Mouse (Mus musculus) gastrocnemius, postnatal 36 days (tissue): Measurements from ENCODE around the gene Ankrd1. TPM values are rescaled to one million over a fixed set of nuclear protein-coding genes. Genes with fewer than 3 reads are reported as not detected.

ENCODE experiments used
- DNase-seq, 2 experiments: peaks; one replicate each; pipeline ENCODE4 v3.0.0; 2022
- intact Hi-C: fragments of 180-260 bp; cut with DNase I; formaldehyde crosslinking; loops from one replicate; pipeline ENCODE4 v1.15.1; 2025
- long read RNA-seq, 2 experiments: library from polyadenylated mRNA; stranded (forward); transcript quantifications; one replicate each; pipeline ENCODE4 v2.0.0; 2021
- total RNA-seq, 2 experiments: library from RNA; stranded (reverse); gene quantifications; 2 replicates each; pipeline ENCODE4 v1.2.3; 2021

Gene Ankrd1
- total RNA-seq, result 10 to 100 TPM in 1 of 2 experiments, 1 to 10 TPM in 1; 9.5 to 11.4 TPM
- long read RNA-seq, experiment 1, partial matches to known transcripts, result 0 of 6 reads
- long read RNA-seq, experiment 1, other reads (novel, unspliced or antisense), result 3 of 6 reads
- long read RNA-seq, experiment 2, partial matches to known transcripts, result 0 of 7 reads
- long read RNA-seq, experiment 2, other reads (novel, unspliced or antisense), result 4 of 7 reads

DNA sequence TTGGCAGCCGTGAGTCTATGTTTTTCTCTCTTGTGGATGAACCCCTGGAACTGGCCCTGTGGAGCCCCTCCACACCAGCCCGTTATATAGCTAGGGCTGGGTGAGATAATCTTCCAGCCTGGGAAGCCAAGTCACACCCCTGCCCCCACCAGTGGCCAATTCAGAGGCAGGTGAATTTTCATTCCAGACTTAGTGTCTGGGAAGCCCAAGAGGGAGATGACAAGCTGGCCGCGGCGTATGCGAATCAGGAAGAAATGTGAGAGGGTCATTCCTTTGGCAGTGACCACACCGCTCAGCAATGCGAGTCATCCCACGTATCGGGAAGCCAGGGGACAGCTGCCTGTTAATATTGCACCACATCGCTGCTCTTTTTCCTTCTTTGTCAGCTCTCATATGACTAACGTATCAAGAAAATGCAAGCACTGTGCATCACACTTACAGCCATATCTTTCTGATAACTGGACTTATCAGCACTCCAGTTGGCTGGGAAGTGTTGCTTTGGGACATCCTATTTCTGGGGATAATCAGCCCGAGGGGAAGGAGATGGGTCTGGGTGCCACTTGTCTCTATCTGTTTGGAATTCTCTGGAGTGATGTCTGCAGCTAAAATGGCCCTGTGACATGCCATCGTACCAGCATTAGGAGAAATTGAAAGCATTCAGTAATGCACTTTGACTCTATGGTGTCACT is at the start of gene Ankrd1:
Gene Ankrd1, minus strand, starts transcription at position 317 of the 689 bp plus-strand sequence.
- intact Hi-C loops, result no loop called here
- peak in 1 of 2 experiments; percentile 19 for DNase-seq

DNA sequence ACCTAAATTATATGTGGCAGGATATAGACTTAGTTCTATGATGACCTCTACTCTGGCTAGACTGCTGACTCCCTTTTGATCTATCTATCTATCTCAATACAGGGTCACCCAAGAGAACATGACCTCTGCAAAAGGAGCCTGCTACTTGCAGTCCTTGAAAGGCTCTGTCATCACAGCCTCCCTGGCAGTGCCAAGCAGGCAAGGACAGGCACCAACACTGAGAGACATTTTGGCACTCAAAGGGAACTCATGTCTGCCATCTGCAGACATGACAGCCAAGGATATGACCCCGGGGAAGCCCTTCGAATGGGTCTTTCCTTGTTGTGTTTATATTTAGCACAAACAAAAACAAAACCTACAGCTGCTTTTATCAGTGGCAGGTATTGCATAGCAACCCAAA is 49.2 kb upstream of the Ankrd1 start:
- intact Hi-C loops, result no loop called here
- no peak for DNase-seq

DNA sequence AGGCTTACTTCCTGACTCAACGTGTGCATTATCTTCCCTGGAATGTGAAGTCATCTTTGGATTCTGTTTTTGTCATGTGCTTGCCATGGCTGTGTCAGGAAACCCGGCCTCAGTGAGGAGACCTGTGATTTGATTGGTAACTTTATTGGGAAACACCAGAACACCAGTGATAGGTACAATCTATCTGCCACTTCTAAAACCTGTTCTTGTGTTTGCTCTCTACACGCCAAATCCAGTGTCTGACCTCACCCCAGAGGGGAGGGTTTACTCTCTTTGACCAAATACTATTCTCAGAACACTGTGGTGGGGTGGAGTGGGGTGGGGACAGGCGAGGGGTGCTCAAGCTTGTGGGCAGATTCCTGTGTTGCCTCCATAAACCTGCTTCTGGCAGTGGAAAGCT is 48.2 kb upstream of the Ankrd1 start:
- no peak for DNase-seq
- intact Hi-C loops, result no loop called here

DNA sequence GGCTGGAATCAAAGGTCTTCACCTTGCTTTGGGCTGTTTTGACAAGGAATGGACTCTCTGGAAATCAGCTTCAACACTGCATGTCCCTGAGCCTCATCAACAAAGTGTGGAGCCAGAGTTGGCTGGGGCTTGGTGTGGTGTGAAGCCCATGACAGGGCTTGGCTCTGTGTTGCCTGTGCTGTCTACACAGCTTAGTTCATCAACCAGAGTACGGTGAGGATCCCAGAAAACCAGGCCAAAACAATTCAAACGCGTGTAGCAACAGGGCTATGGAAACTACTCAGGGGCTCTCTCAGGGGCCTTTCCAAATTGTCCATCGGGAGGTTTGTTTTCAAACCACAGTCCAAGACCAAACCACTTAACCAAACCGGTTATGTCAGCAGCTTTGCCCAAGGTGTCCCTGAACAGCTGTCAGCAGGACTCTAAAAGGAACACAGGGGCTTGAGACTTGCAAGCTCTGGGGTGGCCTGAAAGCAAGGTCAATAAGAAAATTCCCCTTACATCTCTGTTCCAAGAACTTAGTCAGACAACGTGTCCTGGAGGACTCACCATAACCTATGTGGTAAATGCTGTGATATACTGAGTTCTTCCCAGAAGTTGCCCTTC is 47.5 kb upstream of the Ankrd1 start:
- intact Hi-C loops, result no loop called here
- DNase-seq, result no peak

DNA sequence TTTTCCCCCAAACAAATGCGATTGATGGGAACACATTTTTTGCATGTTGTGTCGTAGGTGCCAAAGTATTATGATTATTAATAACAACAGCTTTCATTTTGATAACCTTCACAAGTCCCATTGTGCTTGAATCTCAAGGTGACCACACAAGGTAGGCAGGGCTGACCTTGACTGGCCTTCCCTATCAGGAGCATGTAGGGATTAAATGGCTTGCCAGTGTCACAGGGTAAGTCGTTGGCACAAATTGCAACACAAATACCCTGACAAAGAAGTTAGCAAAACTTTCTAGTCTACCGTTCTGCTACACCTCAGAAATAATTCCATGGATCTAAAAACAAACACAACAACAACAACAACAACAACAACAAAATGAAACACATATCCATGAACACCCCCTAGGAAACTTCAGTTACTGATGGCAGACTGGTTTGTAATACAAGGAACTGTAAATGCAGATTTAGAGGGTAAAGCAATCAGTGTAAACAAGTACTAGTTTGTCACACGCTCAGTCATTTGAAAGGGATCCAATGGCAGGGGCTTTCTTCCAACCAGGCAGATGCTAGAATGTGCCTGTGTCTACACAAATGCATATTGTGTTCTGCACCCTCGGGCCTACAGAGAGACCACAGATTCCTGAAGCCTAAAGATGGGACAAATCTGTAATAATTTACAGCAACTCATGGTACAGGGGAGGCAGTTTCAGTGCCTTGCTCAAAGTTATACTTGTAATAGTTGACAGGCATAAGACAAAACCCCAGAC is 46.7 kb upstream of the Ankrd1 start:
- no peak for DNase-seq
- intact Hi-C loops, result no loop called here

DNA sequence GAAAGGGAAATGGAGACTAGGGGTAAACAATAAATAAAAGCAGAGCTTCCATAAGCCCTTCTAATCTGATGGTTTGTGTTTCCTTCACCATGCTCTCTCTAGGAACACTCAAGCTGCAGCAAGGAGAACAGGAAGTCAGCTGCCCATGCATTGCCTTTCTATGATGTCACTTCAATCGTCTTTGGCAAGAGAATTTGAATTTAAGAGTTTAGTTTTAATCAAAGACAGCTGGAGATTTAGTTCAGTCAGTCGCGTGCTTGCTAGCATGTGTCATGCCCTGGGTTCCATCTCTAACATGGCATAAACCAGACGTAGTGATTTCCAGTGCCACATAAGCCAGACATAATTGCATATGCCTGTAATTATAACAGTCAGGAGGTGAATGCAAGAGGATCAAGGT is 45.5 kb upstream of the Ankrd1 start:
- DNase-seq, result no peak
- intact Hi-C loops, result no loop called here

DNA sequence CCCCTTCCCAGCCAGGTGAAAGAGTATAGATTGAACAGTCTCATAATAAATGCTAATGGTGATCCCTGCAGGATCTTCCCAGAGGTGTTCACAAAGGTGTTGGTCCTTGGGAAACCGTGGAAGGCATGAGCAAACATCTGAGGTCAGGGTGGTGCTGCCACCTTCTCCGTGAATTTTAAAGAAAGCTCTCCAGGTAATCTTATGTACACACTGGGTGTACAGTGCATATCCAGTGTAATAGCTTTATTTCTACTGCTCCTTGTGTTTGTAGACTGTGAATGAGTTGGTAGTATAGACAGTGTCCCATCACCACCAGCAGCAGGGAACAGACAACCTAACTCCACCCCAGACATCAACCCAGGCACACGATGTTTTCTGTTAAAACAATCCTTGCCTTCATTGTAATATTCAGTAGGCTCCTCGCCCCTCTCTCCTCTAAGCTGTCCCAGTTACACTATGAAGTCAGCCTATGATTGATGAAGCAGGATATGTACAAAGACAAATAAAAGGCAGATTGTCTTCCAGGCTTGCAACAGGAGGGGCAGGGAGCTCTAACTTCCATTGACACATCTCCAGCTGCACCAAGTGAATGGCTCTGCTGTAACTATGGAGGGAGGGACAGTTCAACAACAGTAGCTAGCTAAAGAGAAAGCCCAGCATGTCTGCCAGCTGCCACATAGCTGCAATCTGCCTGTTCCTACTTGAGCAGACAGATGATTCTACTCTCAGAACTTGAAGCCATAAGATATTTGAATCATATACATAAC is 30.5 kb upstream of the Ankrd1 start:
- DNase-seq, result no peak
- intact Hi-C loops, result no loop called here

DNA sequence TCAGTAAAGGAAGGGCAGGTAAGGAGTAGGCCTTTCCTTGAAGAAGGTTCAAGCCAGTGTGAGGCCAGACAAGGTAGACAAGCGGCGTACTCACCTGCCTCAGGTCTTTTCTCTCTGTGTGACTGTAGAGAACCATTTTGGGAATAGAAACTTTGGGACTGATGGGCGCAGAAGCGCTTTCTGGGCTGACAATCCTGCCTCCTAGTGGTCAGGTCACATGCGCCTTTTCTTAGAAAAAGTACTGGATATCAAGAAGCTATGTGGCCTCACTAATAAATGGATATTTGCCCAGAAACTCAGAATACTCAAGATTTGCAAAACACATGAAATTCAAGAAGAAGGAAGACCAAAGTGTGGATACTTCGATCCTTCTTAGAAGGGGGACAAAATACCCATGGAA is 28.7 kb upstream of the Ankrd1 start:
- intact Hi-C loops, result no loop called here
- DNase-seq, result no peak

DNA sequence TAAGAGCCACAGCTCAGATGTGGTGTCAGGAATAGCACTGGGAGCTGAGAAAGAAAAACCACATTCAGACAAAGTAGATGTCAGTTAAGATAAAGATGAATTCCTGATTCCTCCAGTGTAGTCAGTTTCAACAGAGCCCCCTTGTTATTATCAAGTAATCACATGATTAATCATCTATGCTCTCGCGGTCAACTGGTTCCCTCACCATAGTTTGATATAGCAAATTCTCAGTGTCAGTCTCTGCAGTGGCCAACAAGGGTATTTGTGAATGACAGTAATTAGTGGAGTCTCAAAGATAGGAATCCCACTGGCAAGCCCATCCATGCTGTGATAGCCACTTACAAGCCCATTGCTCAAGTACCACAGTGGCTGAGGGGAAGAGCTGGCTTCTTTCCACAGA is 23.7 kb upstream of the Ankrd1 start:
- no peak for DNase-seq
- intact Hi-C loops, result no loop called here

DNA sequence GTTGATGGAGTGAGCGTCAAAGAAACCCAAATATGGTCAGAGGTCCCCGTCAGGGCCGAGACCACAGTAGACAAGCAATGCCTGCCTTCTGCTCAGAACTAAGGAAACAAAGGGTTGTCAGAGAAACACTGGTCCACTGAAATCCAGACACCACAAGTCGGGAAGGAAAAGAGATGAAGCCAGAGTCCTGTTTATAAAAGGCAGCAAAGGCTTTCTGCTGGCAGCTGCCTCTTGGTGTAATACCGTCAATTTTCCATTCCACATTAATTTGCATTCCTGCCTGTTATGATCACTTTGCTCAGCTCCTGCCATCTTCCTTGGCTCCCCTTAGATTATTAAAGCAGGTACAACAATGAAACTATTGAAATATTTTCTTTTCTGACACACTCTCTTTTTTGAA is 13.8 kb upstream of the Ankrd1 start:
- DNase-seq, result no peak
- intact Hi-C loops, result no loop called here

DNA sequence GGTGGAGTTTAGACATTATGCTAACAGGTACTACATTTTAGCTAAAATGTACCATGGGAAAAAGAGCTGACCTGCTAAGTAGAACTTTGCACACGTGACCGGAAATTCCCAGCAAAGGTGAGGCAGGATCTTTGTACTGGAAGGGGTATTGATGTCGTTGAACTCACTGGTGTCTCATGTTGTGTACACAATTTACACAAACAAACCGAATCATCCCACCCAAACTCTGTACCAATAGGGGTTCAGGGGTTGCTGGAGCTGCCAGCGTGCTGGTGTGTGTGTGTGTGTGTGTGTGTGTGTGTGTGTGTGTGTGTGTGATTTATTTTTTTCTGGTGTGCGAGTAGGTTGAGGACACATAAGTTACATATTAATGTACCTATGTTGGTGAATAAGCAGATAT is 13.2 kb upstream of the Ankrd1 start:
- intact Hi-C loops, result no loop called here
- DNase-seq, result no peak

DNA sequence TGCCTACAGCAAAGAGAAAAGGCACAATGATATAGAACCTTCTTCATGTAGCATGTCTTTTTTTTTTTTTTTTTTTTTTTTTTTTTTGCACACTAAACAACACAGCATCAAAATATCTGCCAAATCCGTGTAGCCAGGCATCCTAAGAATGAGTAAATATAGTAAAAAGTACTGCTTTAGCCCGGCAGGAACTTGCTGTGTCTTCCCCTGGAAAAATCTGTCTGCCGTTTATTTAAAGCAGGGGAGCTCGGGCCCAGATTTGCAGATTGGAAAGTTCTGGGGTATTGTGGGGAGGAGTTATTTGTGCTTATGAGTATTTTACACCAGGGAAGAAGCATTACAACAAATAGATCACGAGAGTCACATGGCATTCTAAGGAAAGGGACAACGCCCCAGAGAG is 12.1 kb upstream of the Ankrd1 start:
- intact Hi-C loops, result no loop called here
- no peak for DNase-seq

DNA sequence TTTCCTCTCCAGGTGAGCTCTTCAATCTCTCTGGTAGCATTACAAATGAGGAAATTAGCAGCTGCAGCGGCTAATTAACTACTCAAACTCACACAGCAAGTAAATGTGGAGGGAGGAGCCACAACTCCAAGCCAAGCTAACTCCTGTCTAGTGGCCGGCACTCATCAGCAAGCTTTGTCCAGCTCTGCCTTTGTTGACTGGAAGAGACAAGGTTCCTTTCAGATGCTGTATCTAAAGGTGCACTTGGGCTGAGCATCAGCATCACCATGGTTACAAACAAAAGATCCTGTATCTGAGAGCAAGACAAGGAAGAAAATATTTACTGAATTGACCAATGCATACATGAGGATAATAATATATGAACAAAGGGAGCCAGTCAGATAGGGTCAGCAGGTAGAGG is 10.3 kb upstream of the Ankrd1 start:
- DNase-seq, result no peak
- intact Hi-C loops, result no loop called here

DNA sequence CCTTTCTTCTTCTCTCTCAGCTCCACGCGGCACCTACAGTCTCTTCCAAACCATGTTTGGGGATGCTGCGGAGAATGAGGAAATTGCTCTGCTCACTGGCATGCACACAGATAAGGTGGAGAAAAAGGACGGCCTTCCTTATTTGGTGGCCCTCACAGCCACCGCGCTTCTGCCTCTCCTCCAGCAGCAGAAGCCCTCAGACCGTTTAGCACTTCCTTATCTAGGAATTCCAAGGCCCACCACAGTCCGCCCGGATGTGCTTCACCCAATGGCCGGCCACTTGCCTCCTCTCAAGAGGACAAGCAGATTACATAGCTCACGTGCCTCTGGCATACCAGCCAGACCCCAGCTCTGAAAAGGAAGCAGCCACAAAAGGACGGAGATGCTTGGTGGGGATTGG is 9.7 kb upstream of the Ankrd1 start:
- DNase-seq, result no peak

DNA sequence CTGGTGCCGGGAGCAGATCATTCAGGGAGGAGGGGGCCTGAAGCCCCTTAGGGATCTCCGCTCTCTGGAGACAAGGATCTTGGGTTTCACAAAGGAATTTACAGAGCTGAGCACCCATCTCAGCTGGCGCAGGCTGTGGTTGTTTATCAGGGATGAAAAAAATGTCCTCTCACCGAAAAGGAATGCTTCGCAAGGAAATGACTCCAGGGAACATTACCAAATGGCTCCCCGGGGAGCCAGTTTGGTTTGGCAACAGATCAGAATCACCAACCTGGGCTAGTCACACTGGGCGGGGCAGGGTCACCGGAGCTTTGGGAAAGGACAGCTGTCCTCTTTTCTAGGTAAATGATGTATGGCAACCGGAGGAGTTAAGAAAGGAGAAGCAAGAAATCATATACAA is 9.3 kb upstream of the Ankrd1 start:
- peak in 1 of 2 experiments; percentile 12 for DNase-seq

More for the DNA sequence above, 9.7 kb upstream of the Ankrd1 start:
- intact Hi-C loops, result no loop called here

DNA sequence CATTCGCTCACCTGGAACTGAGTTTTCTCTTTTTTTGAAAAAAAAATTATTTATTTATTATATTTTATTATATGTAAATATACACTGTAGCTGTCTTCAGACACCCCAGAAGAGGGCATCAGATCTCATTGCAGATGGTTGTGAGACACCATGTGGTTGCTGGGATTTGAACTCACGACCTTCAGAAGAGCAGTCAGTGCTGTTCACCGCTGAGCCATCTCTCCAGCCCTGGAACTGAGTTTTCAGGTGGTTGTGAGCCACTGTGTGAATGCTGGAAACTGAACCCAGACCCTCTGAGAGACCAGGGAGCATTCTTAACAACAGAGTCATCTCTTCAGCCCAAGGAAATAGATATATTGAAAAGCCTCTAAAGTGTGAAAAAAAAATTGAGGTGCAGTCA is 8.5 kb upstream of the Ankrd1 start:
- DNase-seq, result no peak
- intact Hi-C loops, result no loop called here

More for the DNA sequence above, 9.3 kb upstream of the Ankrd1 start:
- intact Hi-C loops, result no loop called here

DNA sequence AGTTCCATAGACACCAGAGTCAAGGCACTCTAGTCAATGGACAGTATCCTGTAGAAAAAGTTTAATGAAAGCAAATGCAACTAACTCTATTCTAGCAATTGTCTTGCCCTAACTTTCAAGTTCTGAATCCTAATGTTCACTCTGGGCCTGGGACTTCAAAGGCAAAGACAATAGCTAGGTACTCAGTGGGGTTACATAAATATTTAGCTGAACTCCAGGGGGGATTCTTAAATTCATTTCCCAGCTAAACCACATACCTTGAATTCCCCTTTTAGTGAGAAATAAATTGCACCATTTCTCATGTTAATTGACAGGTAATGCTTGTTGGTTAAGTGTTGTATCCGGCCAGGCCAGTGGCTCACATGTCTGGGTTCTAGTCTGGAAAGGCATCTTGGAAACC is 4.3 kb upstream of the Ankrd1 start:
- intact Hi-C loops, result no loop called here

DNA sequence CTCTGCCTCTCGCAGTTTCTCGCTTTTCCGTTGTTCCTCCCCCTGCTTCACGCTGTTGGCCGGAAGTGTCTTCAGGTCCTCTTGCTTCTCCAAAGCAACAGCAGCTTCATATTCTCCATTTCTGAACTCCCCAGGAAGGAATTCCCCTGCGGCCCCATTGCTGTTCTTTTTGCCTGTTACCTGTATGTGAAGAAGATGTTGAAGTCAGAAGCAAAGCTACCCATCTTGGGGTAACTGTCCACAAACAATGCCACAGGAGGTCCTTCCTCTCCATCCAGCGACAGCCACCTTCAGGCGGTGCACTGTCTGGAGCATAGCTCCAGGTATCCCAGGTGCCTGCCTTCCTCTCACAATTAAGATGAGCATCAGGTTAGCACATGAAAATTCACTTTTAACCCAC is 680 bp downstream of the Ankrd1 start:
- DNase-seq, result no peak
- intact Hi-C loops, result no loop called here

More for the DNA sequence above, 4.3 kb upstream of the Ankrd1 start:
- no peak for DNase-seq

DNA sequence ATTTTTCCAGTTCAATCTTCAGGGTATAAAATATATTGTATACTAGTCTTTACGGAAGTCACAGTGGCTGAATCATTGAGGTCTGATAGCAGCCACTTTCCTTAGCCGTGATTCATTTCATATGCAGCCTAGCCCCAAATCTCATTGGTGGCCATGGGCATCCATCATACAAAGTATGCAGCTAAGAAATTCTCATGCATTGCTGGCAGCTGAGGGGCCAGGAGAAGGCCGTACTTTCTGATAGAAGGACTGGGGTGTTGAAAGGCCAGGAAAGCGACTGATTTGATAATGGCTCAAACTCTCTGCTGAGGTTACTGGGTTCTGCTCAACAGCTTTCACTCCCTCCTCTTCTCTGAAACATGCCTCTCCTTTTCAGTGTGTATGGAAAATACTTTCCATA is 3.7 kb downstream of the Ankrd1 start:
- DNase-seq, result no peak
- intact Hi-C loops, result no loop called here

DNA sequence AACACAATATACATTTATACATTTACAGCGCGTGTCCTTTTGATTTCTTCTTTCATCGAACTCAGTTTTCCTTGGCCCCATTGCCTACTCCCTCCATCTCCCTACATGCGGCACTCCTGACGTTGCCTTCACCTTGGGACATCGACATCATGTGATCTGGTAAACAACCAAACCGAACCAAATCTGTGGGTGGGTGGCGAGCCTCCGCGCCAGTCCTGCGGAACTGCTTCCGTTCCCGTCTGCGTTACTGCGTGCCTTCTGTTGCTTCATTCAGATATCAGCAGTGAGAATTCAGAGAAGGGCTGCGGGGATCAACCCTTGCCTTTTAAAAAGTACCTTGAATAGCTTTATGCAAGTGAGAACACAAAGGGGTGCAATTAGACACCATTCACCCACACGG is 7.9 kb downstream of the Ankrd1 start:
- no peak for DNase-seq
- intact Hi-C loops, result loop anchor here (5.0 kb wide), 1 partner anchor 330 kb away; no protein-coding TSS in a partner anchor
